Mouse (Mus musculus): ENCODE data around the gene E130114P18Rik.

The E130114P18Rik gene

DNA sequence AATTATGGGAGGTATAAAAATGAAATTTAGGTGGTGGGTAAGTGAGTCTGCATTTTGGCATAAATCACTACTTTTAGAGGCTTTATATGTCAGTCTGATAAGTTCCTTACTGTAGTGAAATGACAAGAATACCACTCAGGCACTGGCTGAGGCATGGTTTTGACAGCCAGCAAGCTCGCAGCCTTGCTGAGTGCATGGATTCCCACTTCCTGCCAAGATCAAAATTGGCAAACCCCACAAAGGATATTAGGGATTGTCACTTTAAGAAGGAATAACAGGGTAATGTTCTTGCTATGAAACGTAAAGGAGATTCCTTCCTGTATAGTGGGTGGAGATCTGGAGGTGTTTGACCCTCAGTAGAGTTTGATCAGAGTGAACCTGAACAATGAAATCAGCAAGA is 27.4 kb upstream of the E130114P18Rik start:
- no peak for DNase-seq (ENCODE audit: low read depth)

- no peak for DNase-seq (ENCODE audit: low read depth)
Measured at GRCm38 (mm10) chr4:97804638-97805037, 26.8 kb upstream of the E130114P18Rik start.

- DNase-seq (ENCODE audit: low read depth): no peak
Measured at GRCm38 (mm10) chr4:97803791-97804190, 25.9 kb upstream of the E130114P18Rik start.

DNA sequence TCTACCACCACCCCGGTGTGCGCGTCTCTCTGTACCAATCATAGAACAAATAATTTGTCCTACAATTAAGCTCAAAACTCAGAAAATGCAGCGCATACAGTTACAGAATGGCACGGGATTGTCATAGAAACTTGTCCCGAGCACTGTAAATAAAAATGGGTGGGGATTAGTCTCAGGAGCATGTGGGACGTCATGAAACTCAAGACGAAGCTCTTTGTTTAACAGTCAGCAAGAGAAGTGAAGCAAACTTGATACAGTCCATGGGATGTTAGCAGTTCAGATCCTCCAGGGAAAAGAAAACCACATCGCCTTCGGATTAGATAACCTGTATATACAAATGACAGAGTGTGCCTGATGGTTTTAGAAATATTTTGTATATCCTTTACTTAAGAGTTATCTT is 18.6 kb upstream of the E130114P18Rik start:
- DNase-seq (ENCODE audit: low read depth): no peak

GRCm38 (mm10) chr4:97795957-97796356 is 18.1 kb upstream of the E130114P18Rik start:
- no peak for DNase-seq (ENCODE audit: low read depth)

GRCm38 (mm10) chr4:97794865-97795264 is 17.0 kb upstream of the E130114P18Rik start:
- DNase-seq (ENCODE audit: low read depth): peak; percentile 69

DNA sequence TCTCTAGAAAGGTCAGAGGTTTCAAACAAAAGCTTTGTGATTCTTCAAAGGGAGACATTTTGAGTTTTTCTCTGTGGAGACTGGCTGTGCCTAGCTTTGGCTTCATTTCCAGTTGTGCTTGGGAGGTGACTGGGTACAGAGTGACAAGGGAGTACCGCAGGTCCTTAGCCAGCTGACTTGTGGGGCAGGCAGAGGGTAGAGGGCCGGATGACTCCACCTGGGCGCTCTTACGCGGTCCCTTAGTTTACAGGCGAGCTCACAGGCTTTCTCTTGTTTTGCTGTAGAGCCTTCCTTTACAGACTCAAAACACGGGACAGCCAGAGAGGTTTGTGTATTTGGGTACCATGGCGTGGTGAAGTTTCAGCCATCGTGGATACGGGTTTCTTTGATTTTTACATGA is 16.1 kb upstream of the E130114P18Rik start:
- no peak for DNase-seq (ENCODE audit: low read depth)

GRCm38 (mm10) chr4:97788537-97788936 is 10.7 kb upstream of the E130114P18Rik start:
- no peak for DNase-seq (ENCODE audit: low read depth)

DNA sequence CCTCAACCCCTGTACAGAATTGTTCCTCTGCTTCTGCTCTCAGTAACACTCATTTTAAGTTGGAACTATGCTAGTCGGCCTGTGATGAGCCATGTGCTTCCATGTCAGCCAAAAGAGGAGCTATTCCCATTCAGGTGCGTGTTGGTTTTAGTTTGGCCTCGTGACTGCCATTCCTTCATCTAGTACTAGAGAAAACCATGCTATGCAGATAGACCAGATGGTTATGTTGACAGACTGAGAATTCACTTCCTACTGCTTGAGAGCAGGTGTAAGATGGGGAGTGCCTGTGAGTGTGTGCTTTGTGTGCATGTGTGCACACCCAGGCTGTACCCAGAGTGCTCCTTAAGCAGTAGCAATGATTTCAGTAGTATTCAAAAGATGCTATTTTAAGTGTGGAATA is 9.6 kb upstream of the E130114P18Rik start:
- DNase-seq (ENCODE audit: low read depth): no peak

DNA sequence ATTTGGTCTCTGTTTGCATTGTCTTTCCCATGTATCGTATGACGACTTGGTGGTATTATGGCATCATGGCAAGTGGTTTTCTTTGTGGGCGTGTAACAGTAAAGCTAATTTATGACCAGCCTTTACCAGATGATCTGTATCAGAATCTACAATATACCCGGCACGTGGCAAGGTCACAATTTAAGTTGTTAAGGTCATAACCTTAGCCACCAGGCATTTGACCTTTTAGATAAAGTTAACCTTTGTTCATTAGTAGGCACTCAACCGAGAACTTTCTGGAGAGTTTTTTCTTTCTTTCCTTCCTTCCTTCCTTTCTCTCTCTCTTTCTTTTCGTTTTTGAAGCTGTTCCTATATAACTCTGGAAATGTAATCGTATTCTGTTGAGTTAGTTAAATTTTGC is 8.7 kb upstream of the E130114P18Rik start:
- no peak for DNase-seq (ENCODE audit: low read depth)

- DNase-seq (ENCODE audit: low read depth): no peak
Measured at GRCm38 (mm10) chr4:97785547-97786271, 7.8 kb upstream of the E130114P18Rik start.

DNA sequence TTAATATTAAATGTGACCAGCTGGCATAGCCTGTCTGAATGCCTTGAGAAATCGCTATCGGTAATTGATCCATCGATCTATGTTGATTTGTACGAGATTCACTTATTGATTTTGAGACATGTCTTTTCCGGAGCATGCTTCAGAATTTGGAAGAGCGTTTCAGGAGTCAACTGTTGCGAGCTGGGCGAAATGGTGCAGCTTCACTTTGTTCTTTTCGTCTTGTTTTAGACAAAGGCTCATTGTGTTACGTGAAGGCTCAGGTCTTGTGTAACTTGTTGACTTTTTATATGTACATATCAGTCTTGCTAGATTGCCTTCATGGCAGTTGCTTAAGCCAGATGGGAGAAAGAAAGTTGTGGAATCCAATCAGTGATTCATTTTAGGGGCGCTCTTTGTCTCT is 6.4 kb upstream of the E130114P18Rik start:
- DNase-seq (ENCODE audit: low read depth): no peak

DNA sequence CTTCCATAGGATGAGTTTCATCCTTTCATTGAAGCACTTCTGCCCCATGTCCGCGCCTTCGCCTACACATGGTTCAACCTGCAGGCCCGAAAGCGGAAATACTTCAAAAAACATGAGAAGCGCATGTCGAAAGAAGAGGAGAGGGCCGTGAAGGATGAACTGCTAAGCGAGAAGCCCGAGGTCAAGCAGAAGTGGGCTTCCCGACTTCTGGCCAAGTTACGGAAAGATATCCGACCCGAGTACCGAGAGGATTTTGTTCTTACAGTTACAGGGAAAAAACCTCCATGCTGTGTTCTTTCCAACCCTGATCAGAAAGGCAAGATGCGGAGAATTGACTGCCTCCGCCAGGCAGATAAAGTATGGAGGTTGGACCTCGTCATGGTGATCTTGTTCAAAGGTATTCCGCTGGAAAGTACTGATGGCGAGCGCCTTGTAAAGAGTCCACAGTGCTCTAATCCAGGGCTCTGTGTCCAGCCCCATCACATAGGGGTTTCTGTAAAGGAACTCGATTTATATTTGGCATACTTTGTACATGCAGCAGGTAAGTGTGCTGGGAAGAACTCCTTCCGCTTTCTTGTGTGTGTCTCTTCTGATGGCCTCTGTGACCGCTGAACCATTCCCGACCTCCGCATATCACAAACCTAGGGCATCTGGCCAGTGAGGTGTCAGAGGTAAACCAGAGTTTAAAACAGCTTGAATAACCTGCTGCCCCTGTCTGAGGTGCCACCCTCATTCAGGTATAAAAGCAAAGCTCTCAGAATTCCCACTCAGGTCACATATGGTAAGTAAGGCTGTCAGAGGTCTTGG is 5.4 kb upstream of the E130114P18Rik start:
- no peak for DNase-seq (ENCODE audit: low read depth)

DNA sequence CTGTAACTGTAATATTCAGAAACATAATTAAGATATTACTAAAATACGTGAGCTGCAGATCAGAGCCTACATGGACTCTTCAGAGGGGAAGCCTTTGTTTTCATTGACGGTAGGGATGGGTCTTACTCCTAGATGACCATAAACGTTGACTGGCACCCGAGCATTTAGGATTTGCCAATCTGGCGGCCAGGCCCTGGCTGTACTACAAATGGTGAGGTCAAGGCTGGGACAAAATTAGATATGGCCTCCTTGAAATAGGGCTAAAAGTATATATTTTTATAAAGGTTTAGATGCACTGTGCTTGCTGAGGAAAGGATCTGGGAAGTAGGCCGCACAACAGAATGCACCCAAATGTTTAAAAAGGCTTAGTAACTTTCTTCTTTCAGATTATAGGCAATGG is 4.6 kb upstream of the E130114P18Rik start:
- no peak for DNase-seq (ENCODE audit: low read depth)

DNA sequence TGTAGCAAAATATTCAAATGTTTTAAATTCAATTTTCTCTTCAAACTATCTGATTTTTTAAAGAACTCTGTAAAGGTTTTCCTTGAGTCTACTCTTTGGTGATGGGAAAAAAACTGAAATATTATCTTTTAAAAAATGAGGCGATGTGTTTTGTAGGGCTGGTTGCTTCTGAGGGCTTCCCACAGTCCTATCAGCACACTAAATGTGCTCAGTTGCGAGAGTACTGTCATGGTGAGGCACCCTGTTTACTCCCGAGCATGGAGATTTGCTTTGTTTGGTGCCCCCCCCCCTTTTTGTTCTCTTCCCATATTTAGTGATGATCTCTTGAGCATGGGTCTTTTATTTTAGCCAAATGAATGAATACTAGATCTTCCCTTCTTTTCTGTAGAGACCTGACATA is 4.2 kb upstream of the E130114P18Rik start:
- no peak for DNase-seq (ENCODE audit: low read depth)

DNA sequence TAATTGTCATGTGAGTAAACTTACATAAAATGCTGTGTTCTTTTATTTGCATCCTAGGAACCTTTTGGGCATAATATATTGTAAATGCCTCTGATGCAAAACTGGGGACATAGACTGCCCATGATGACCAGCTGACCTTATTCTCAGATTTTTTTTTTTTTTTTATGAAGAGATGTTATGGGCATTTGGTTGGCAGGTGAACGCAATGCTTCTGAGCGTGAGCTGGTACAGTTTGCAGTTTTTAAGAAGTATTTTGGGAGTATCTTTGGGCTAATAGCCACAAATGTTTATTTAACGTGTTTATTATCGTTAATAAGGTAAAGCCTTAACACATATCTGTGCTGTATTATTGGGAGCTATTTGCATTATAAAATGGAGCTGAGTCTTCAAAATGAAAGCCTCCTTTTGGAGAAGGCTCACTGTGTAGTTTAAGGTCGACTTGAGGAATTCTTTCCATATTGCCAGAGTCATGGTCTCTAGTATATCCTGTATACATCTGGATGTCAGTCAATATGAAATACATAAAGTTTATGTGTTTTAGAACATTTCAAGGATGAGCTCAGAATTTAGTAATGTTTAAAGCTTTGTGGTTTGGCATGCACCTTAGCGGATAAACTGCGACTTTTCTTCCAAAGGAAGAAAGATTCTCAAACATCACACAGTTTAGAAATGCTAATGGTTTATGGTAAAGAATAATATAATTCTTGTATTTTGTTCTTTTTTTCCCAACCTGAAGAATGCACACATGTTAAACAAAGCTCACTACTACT is 3.0 kb upstream of the E130114P18Rik start:
- DNase-seq (ENCODE audit: low read depth): peak; percentile 59

DNA sequence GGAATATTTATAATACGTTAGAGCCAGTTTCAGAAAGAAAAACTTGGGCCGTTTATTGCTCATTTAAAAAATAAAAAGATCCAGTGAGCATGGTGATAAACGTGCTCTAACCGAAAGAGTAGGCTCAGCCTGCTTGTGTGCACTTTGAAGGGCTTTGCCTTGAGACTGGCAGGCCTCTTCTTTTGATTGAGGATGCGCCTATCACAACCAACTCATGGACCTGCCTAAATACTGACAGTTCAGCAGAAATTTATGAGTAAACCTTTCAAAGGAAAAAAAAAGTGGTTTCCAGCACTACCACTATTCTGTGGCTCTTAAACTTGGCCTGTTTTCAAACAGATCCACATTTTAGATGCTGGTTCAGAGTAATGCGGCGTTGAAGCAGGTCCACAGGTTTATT is 2.1 kb upstream of the E130114P18Rik start:
- DNase-seq (ENCODE audit: low read depth): peak; percentile 14

DNA sequence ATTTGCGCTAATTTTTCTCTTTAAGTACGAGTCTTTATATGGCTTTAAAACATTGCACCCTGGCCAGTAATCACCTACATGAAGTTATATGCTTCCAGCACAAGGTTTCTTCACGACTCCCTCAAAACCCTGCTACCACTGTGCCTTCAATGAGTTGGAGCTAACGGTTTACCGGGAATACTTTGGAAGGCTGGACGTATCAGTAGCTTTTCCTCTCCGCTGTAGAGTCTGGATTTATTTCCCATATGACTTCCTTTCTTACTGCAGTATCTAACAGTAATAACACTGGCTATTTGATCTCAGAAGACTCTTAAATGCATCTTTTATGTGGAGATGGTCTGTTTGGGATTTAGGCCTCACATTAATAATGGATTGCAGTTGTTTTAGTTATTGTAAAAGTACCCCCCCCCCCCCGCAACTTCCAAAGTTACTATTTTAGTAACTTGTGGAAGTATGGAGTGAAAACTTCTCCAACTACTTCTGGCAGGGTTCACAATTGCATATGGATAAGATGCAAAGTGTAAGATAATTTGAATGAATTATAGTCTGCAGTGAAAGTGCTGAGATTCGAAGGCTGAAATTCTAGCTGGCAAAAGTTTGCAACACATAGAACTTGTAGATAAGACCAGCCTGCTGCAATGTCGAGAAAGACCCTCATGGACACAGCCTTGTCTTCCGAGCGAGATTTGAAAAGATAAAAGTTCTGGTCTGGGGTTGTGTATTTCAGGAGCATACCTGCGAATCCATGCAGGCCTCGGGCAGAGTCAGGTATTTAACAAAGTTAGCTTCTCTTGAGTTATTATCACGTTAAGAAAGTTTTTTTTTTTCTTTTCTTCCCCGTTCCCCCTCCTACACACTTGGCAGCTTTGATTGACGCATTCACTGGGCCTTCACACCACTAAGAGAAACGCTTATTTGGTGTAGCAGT is 1.4 kb upstream of the E130114P18Rik start:
- DNase-seq (ENCODE audit: low read depth): peak; percentile 58

- peak; percentile 62 for DNase-seq (ENCODE audit: low read depth)
Measured at GRCm38 (mm10) chr4:97778211-97779002, 529 bp upstream of the E130114P18Rik start.

DNA sequence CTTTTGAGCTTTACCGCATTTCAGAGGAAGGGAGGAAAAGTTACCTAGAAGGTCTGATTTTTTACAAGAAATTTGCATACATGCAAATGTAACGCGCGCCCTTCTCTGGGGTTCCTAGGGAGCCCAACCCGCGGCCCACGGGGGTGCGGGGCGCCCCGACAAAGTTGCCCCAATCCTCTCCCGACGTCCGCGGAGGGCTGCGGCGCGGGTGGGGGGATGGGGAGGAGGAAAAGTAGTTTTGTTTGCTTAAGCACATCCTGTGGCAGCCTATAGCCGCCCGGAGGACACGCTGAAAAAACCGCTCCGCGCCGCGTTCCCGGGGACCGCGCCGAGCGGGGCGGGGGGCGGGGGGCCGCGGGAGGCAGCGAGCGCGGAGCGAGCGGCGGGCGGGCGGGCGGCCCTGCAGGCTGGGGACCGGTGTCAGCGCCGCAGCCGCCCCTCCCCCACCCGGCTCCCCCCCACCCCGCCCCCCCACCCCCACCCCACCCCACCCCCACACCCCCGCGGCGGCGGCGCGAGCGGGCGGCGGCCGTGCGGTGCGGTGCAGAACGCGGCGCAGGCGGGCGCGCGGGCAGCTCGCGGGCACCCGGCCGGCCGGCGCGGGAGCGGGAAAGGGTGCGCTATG is 685 bp downstream of the E130114P18Rik start:
- peak; percentile 71 for DNase-seq (ENCODE audit: low read depth)

All from NIH3T3 (cell line).